Mouse (Mus musculus) lung, embryonic 14.5 days (tissue): ENCODE data around the gene Ptprm. TPM values are rescaled to one million over a fixed set of nuclear protein-coding genes. Genes with fewer than 3 reads are reported as not detected.
"Not testable (repeated sequence)": the region's sequence is repeated elsewhere in the genome, so short reads cannot be mapped to it uniquely, and the experiment has no call there.

Experiments used
- ATAC-seq: fragments of 200-750 bp; cut with Nextera tagmentation; 2 replicates; pipeline ENCODE4 v1.8.0; 2017; ENCODE audit warnings: mild to moderate bottlenecking, moderate TSS enrichment, moderate library complexity; ENCODE audit not compliant: insufficient read depth
- DNase-seq: peaks from one replicate; pipeline ENCODE4 v3.0.0-alpha.2; 2015
- H3K27ac ChIP-seq: fragments of 300-500 bp; sonication (generic); 2 replicates; pipeline ENCODE4 v1.5.1; 2014; ENCODE audit warnings: low read depth, mild to moderate bottlenecking, moderate library complexity
- H3K27me3 ChIP-seq: fragments of 300-500 bp; sonication (generic); 2 replicates; pipeline ENCODE4 v1.6.1; 2014; ENCODE audit warnings: low read length, control low read depth; ENCODE audit not compliant: insufficient read depth
- H3K36me3 ChIP-seq: fragments of 300-500 bp; sonication (generic); 2 replicates; pipeline ENCODE4 v1.6.1; 2014; ENCODE audit warnings: control low read depth; ENCODE audit not compliant: insufficient read depth
- H3K4me1 ChIP-seq: fragments of 300-500 bp; sonication (generic); 2 replicates; pipeline ENCODE4 v1.6.1; 2014; ENCODE audit warnings: antibody characterized with exemption, control low read depth; ENCODE audit not compliant: insufficient read depth
- H3K4me2 ChIP-seq: fragments of 300-500 bp; sonication (generic); 2 replicates; pipeline ENCODE4 v1.6.1; 2014; ENCODE audit warnings: mild to moderate bottlenecking
- H3K4me3 ChIP-seq: fragments of 300-500 bp; sonication (generic); 2 replicates; pipeline ENCODE4 v1.5.1; 2014; ENCODE audit warnings: low read depth, low read length
- H3K9ac ChIP-seq: fragments of 300-500 bp; sonication (generic); 2 replicates; pipeline ENCODE4 v1.6.1; 2014
- H3K9me3 ChIP-seq: fragments of 300-500 bp; sonication (generic); 2 replicates; pipeline ENCODE4 v1.6.1; 2016; ENCODE audit warnings: low read depth, low read length, control low read depth
- CTCF ChIP-seq: IDR thresholded peaks from 2 replicates; pipeline ENCODE4 v1.5.1; 2016; ENCODE audit warnings: antibody characterized with exemption, low read depth
- WGBS: fragments of 180-500 bp; shearing (Covaris S2); extraction: QIAGEN DNeasy Blood & Tissue Kit; methylation state at CpG from one replicate; pipeline ENCODE4 v1.1.7; 2014; 5-methylcytosine and 5-hydroxymethylcytosine counted together
- polyA plus RNA-seq: library from polyadenylated mRNA; unstranded; fragments of >200 nt; fragmentation: Nextera tagmentation; extraction: Ambion mirVana; gene quantifications from 2 replicates; pipeline ENCODE4 v1.2.1, GENCODE M21; 2014

The Ptprm gene
- polyA plus RNA-seq, 1 experiment from 2014 or later, result 45.4 TPM

- no peak overlapping the region for H3K27ac ChIP-seq
- no peak for ATAC-seq
- H3K4me3 ChIP-seq, result no peak overlapping the region
- H3K4me1 ChIP-seq, result no peaks in the 10 kb centered on the region
- H3K4me2 ChIP-seq, result no peak overlapping the region
- WGBS, result 71% methylated on average over 4 of the region's 4 CpGs
- H3K27me3 ChIP-seq, result no peaks in the 10 kb centered on the region
- no peaks in the 10 kb centered on the region for H3K9me3 ChIP-seq
- H3K9ac ChIP-seq, result no peak overlapping the region
- no peak for DNase-seq
- no peak for TF ChIP-seq CTCF
- no peaks in the 10 kb centered on the region for H3K36me3 ChIP-seq
Observed at GRCm38 (mm10) chr17:66864441-66864840, 489.8 kb downstream of the Ptprm start.

- H3K27me3 ChIP-seq, result no peaks in the 10 kb centered on the region
- ATAC-seq (no peak), DNase-seq (no peak)
- no peak overlapping the region for H3K27ac ChIP-seq
- no peaks in the 10 kb centered on the region for H3K36me3 ChIP-seq
- no peak overlapping the region for H3K4me2 ChIP-seq
- no peak overlapping the region for H3K4me3 ChIP-seq
- TF ChIP-seq CTCF, result no peak
- H3K9ac ChIP-seq, result no peak overlapping the region
- H3K4me1 ChIP-seq, result no peaks in the 10 kb centered on the region
- H3K9me3 ChIP-seq, result no peaks in the 10 kb centered on the region
- 37% methylated on average over 2 of the region's 2 CpGs for WGBS
Observed at GRCm38 (mm10) chr17:66861557-66861956, 492.7 kb downstream of the Ptprm start.

GRCm38 (mm10) chr17:66858757-66859156, 495.5 kb downstream of the Ptprm start:
- Histone ChIP-seq H3K36me3 (no peaks in the 10 kb centered on the region), H3K4me2 (no peak overlapping the region), H3K9ac (no peak overlapping the region), H3K4me3 (no peak overlapping the region), H3K4me1 (no peaks in the 10 kb centered on the region), H3K27ac (no peak overlapping the region), H3K27me3 (no peaks in the 10 kb centered on the region), H3K9me3 (no peaks in the 10 kb centered on the region)
- TF ChIP-seq CTCF, result no peak
- no peak for ATAC-seq
- DNase-seq, result no peak

- H3K9me3 ChIP-seq, result no peaks in the 10 kb centered on the region
- no peaks in the 10 kb centered on the region for H3K36me3 ChIP-seq
- no peak overlapping the region for H3K4me2 ChIP-seq
- no peak overlapping the region for H3K9ac ChIP-seq
- H3K4me1 ChIP-seq, result no peaks in the 10 kb centered on the region
- H3K4me3 ChIP-seq, result no peak overlapping the region
- H3K27ac ChIP-seq, result no peak overlapping the region
- TF ChIP-seq CTCF, result no peak
- ATAC-seq (no peak), DNase-seq (no peak)
- 87% methylated on average over 6 of the region's 6 CpGs for WGBS
- H3K27me3 ChIP-seq, result no peaks in the 10 kb centered on the region
Observed at GRCm38 (mm10) chr17:66852496-66852895, 501.8 kb downstream of the Ptprm start.

GRCm38 (mm10) chr17:66847011-66847410, 507.2 kb downstream of the Ptprm start:
- H3K27ac ChIP-seq, H3K36me3 ChIP-seq, H3K9ac ChIP-seq, ATAC-seq, DNase-seq, H3K4me3 ChIP-seq, H3K9me3 ChIP-seq, H3K27me3 ChIP-seq, H3K4me2 ChIP-seq, H3K4me1 ChIP-seq: not testable (repeated sequence)
- 81% methylated on average over 4 of the region's 4 CpGs for WGBS

GRCm38 (mm10) chr17:66822347-66822746, 531.9 kb downstream of the Ptprm start:
- Histone ChIP-seq H3K4me1 (no peaks in the 10 kb centered on the region), H3K9me3 (no peaks in the 10 kb centered on the region), H3K4me2 (no peak overlapping the region), H3K4me3 (no peak overlapping the region), H3K27ac (no peak overlapping the region), H3K27me3 (no peaks in the 10 kb centered on the region), H3K9ac (no peak overlapping the region), H3K36me3 (no peaks in the 10 kb centered on the region)
- TF ChIP-seq CTCF, result no peak
- no peak for ATAC-seq
- DNase-seq, result no peak
- WGBS, result 84% methylated on average over 2 of the region's 2 CpGs

- DNase-seq, result no peak
- no peaks in the 10 kb centered on the region for H3K9me3 ChIP-seq
- H3K27ac ChIP-seq, result no peak overlapping the region
- no peak for TF ChIP-seq CTCF
- WGBS, result 59% methylated on average over 4 of the region's 4 CpGs
- ATAC-seq, result no peak
- H3K9ac ChIP-seq, result no peak overlapping the region
- no peak overlapping the region for H3K4me2 ChIP-seq
- H3K27me3 ChIP-seq, result no peaks in the 10 kb centered on the region
- H3K4me1 ChIP-seq, result no peaks in the 10 kb centered on the region
- H3K36me3 ChIP-seq, result no peaks in the 10 kb centered on the region
- H3K4me3 ChIP-seq, result no peak overlapping the region
Observed at GRCm38 (mm10) chr17:66817380-66817779, 536.9 kb downstream of the Ptprm start.

- TF ChIP-seq CTCF, result no peak
- ATAC-seq (no peak), DNase-seq (no peak)
- Histone ChIP-seq H3K4me2 (no peak overlapping the region), H3K27me3 (no peaks in the 10 kb centered on the region), H3K9ac (no peak overlapping the region), H3K36me3 (no peaks in the 10 kb centered on the region), H3K4me1 (no peaks in the 10 kb centered on the region), H3K4me3 (no peak overlapping the region), H3K9me3 (no peaks in the 10 kb centered on the region), H3K27ac (no peak overlapping the region)
- 51% methylated on average over 2 of the region's 2 CpGs for WGBS
Observed at GRCm38 (mm10) chr17:66815921-66816320, 538.3 kb downstream of the Ptprm start.
